Mouse (Mus musculus) heart, adult 2 months (tissue): ENCODE data around the gene Sap30. TPM values are rescaled to one million over a fixed set of nuclear protein-coding genes. Genes with fewer than 3 reads are reported as not detected.
A peak's percentile ranks its signal among the peaks of the same experiment; 100 is the strongest.

Experiments used
- DNase-seq, 2 experiments: peaks; one replicate each; pipeline ENCODE4 v3.0.0; 2021
- H3K27ac ChIP-seq: fragments of 200-600 bp; 2 replicates; pipeline ENCODE4 v1.8.1; 2022
- H3K27me3 ChIP-seq: fragments of 200-500 bp; 2 replicates; pipeline ENCODE4 v1.6.1; 2012; ENCODE audit warnings: mild to moderate bottlenecking, low read length, inconsistent platforms, mixed read lengths; ENCODE audit not compliant: control insufficient read depth, insufficient read depth
- H3K36me3 ChIP-seq: fragments of 200-500 bp; 2 replicates; pipeline ENCODE4 v1.6.1; 2012; ENCODE audit warnings: low read length, inconsistent platforms; ENCODE audit not compliant: control insufficient read depth, insufficient read depth
- H3K4me1 ChIP-seq: fragments of 200-500 bp; 2 replicates; pipeline ENCODE4 v1.6.1; 2011; ENCODE audit warnings: low read length; ENCODE audit not compliant: control insufficient read depth, insufficient read depth
- H3K4me3 ChIP-seq: fragments of 200-600 bp; 2 replicates; pipeline ENCODE4 v1.8.1; 2022
- H3K79me2 ChIP-seq: fragments of 200-500 bp; replicated peaks from 2 replicates; pipeline ENCODE4 v1.6.1; 2012; ENCODE audit warnings: mild to moderate bottlenecking, inconsistent platforms, low read length, moderate library complexity, mixed read lengths; ENCODE audit not compliant: control insufficient read depth, insufficient read depth
- H3K9ac ChIP-seq: fragments of 200-500 bp; 2 replicates; pipeline ENCODE4 v1.6.1; 2012; ENCODE audit warnings: low read depth, mild to moderate bottlenecking, control low read depth, inconsistent platforms, low read length, mixed read lengths
- CTCF ChIP-seq: fragments of 200-600 bp; IDR thresholded peaks from 2 replicates; pipeline ENCODE4 v1.8.1; 2022; ENCODE audit warnings: antibody characterized with exemption, mild to moderate bottlenecking, moderate library complexity
- EP300 ChIP-seq: fragments of 200-500 bp; IDR thresholded peaks from 2 replicates; pipeline ENCODE4 v1.6.1; 2011; ENCODE audit warnings: low read depth, low read length, control low read depth; ENCODE audit not compliant: insufficient read depth
- POLR2A ChIP-seq: fragments of 200-500 bp; IDR thresholded peaks from 2 replicates; pipeline ENCODE4 v1.6.1; 2011; ENCODE audit warnings: mild to moderate bottlenecking, low read depth, low read length, control low read depth; ENCODE audit not compliant: insufficient read depth
- WGBS: fragments of 180-500 bp; shearing (Covaris S2); methylation state at CpG from one replicate; pipeline ENCODE4 v1.1.7; 2018; 5-methylcytosine and 5-hydroxymethylcytosine counted together
- intact Hi-C: fragments of 180-260 bp; cut with DNase I; formaldehyde crosslinking; loops from one replicate; pipeline ENCODE4 v1.15.1; 2025
- long read RNA-seq: library from polyadenylated mRNA; stranded (forward); transcript quantifications from one replicate; pipeline ENCODE4 v2.0.0, GENCODE M21; 2021
- polyA plus RNA-seq: library from polyadenylated mRNA; depleted of rRNA; stranded (reverse); fragments of >200 nt; gene quantifications from 2 replicates; pipeline ENCODE4 v1.2.3, GENCODE M21; 2012; rRNA removed
- total RNA-seq, 2 experiments: library from RNA; stranded (reverse); gene quantifications; 2 replicates each; pipeline ENCODE4 v1.2.3; 2021

Sap30 gene
- total RNA-seq: 10 to 100 TPM; 11.6 to 13.8 TPM
- 5.1 and 6.9 TPM in 2 replicates for polyA plus RNA-seq
- long read RNA-seq, transcript Sap30-201 (4 exons, 1,178 nt): major isoform, 13 of 13 reads
- long read RNA-seq, partial matches to known transcripts: 0 of 13 reads
- long read RNA-seq, other reads (novel, unspliced or antisense): 0 of 13 reads

DNA sequence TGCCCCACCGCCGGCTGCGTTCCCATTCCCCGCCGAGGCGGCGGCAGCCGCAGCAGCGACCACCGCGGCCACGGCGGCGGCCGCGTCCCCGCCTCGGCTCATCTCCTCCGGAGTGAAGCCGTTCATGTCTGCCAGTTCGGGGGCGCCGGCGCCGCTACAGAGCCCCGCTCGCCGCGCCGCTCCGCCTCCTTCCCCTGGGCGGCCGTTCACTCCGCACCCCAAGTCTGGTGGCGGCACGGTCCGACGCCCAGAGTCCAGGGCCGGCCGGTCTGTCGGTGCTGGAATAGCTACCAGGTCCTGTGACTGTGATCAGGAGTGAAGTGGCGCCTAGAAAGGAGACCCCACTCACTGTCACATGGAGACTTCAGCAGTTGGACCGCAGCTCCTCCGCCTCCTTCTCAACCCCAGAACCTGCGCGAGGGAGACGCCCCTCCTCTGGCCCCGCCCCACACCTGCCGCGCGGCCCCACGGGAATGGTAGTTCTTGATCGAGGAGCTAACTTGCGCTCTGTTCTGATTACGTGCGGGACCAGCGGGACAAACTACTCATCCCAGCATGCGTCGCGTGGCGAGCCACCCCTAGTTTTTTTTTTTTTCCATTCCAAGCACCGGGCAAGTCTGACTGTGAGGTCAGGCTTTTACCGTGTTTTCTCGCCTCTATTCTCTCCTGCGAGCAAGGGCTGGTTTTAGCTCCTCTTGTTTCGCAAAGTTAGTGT, at the start of gene Sap30:
Sap30 (minus strand) TSS at position 420 of the 715 bp plus-strand sequence.
- no peaks in the 10 kb centered on the region for H3K27me3 ChIP-seq
- DNase-seq: peak; percentile 99
- H3K9ac ChIP-seq: peak within 1 kb of the TSS; percentile 78
- peak within 1 kb of the TSS; percentile 95 for H3K4me3 ChIP-seq
- peak; percentile 75 for TF ChIP-seq POLR2A
- TF ChIP-seq CTCF: no peak
- TF ChIP-seq EP300: 0 out of 2 replicates have a peak, but pooled peaks have one; percentile 67
- no peaks in the 10 kb centered on the region; the same call in 1 of the 2 replicates for H3K36me3 ChIP-seq
- intact Hi-C loops: loop anchor here (2.0 to 5.0 kb wide), 5 partner anchors 17 to 155 kb away; no protein-coding TSS in a partner anchor
- WGBS: under 1% methylated on average over 65 of the region's 66 CpGs
- no peaks in the 10 kb centered on the region; the same call in 1 of the 2 replicates for H3K79me2 ChIP-seq
- H3K4me1 ChIP-seq: no peaks in the 10 kb centered on the region; the same call in 1 of the 2 replicates
- peak within 1 kb of the TSS; percentile 95 for H3K27ac ChIP-seq

DNA sequence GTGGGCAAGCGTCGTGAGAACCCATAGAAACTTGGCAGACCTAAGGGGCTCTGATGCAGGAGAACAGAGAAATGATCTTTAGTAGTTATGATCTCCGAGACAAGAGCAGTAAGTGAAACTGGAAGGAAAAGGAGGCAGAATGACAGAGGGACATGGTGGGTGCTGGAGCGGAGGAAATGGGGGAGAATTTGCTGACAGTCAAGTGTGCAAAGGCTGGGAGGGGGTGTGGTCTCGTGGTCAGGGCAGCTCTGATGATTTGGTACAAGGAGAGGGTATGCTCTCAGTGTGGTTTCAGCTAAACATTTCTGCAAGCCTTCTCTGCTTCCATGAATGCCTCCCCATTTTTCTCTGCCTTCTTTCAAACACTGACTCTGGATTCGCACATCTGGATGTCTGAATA, 48.5 kb upstream of the Sap30 start:
- no peaks in the 10 kb centered on the region for H3K36me3 ChIP-seq
- intact Hi-C loops: no loop called here
- peaks cover under 1% of the 10 kb centered on the region; the same call in 1 of the 2 replicates for H3K4me1 ChIP-seq
- no peak for DNase-seq
- no peak overlapping the region for H3K9ac ChIP-seq
- H3K27me3 ChIP-seq: no peaks in the 10 kb centered on the region
- TF ChIP-seq EP300 (no peak), CTCF (no peak), POLR2A (no peak)
- H3K79me2 ChIP-seq: no peaks in the 10 kb centered on the region
- no peak overlapping the region for H3K27ac ChIP-seq
- 95% methylated on average over 6 of the region's 6 CpGs for WGBS
- no peak overlapping the region for H3K4me3 ChIP-seq

DNA sequence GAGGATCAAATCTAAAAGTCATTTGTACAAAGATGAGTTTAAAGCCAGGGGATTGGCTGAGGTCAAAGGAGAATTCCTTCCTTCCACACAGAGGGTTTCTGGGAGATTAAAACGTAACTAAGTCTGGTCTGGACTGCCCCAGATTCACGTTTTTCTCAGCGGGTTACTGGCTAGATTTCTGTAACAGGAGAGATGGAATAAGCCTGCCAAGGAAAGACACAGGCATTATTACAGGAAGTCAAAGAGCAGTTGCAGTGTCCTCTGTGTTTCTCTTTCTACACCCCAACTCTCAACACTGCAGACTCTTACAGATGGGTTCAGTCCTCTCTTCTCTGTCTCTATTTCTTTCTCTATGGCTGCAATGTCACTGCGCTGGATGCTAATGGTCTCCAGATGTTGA, 46.8 kb upstream of the Sap30 start:
- Histone ChIP-seq H3K27me3 (no peaks in the 10 kb centered on the region), H3K4me3 (no peak overlapping the region), H3K27ac (no peak overlapping the region), H3K9ac (no peak overlapping the region), H3K36me3 (no peaks in the 10 kb centered on the region), H3K4me1 (peaks cover 3% of the 10 kb centered on the region), H3K79me2 (no peaks in the 10 kb centered on the region)
- no peak for TF ChIP-seq EP300
- TF ChIP-seq POLR2A: no peak
- TF ChIP-seq CTCF: no peak
- WGBS: 82% methylated on average over 4 of the region's 4 CpGs
- intact Hi-C loops: no loop called here
- no peak for DNase-seq

DNA sequence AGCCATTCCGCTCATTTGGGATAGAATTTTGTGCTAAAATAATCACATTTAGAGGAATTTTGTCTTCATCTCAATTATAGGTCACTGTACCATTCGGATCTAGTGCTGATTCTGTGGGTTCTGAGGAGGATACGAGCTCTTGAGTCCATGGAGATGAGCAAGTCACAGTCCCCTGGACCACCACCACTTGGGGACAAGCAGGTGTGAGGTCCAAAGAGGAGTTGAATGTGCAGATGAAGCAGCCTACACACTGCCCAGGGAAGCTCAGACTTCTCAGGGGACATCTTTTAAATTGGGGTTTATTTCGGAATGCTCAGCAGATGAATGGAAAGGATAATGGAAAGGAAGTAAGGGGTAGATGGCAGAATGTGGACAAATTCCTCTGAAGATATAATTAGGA, 45.4 kb upstream of the Sap30 start:
- 93% methylated on average over 4 of the region's 4 CpGs for WGBS
- no peak for TF ChIP-seq POLR2A
- TF ChIP-seq EP300: no peak
- no peak for TF ChIP-seq CTCF
- Histone ChIP-seq H3K79me2 (no peaks in the 10 kb centered on the region), H3K27me3 (no peaks in the 10 kb centered on the region), H3K4me1 (peaks cover 3% of the 10 kb centered on the region), H3K4me3 (no peak overlapping the region), H3K36me3 (no peaks in the 10 kb centered on the region), H3K9ac (no peak overlapping the region), H3K27ac (no peak overlapping the region)
- no peak for DNase-seq
- intact Hi-C loops: no loop called here

DNA sequence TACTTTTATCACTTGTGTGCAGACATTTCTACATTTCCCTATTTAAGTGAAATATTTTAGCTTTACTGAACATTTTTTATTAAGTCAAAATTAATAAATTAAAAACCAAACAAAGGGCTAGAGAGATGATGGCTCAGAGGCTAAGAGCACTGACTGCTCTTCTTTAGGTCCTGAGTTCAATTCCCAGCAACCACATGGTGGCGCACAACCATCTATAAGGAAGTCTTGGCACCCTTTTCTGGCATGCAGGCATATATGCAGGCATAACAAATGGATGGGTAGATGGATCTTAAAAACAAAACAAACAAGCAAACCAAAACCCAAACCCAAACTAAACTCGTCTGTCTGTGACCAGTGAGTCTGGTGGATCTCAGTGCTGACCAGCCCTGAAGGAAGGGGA, 44.6 kb upstream of the Sap30 start:
- Histone ChIP-seq H3K9ac (no peak overlapping the region), H3K4me1 (peaks cover 3% of the 10 kb centered on the region), H3K79me2 (no peaks in the 10 kb centered on the region), H3K27ac (no peak overlapping the region), H3K27me3 (no peaks in the 10 kb centered on the region), H3K4me3 (no peak overlapping the region), H3K36me3 (no peaks in the 10 kb centered on the region)
- WGBS: 73% methylated on average over 2 of the region's 2 CpGs
- TF ChIP-seq CTCF (peak; percentile 46), EP300 (no peak)
- intact Hi-C loops: no loop called here
- DNase-seq: no peak
